Mouse (Mus musculus) bone marrow macrophage, adult 2 months (primary cell): Measurements from ENCODE around the gene Gm17324. TPM values are rescaled to one million over a fixed set of nuclear protein-coding genes. Genes with fewer than 3 reads are reported as not detected.
A peak's percentile ranks its signal among the peaks of the same experiment; 100 is the strongest.

Experiments used
- H3K27ac ChIP-seq: 2 replicates; pipeline ENCODE4 v1.5.1; 2012; ENCODE audit warnings: low read depth, low read length; ENCODE audit not compliant: insufficient read depth
- H3K4me1 ChIP-seq: 2 replicates; pipeline ENCODE4 v1.6.1; 2012; ENCODE audit warnings: low read length; ENCODE audit not compliant: control insufficient read depth, insufficient read depth
- H3K4me3 ChIP-seq: 2 replicates; pipeline ENCODE4 v1.5.1; 2012; ENCODE audit warnings: mild to moderate bottlenecking, low read length, moderate library complexity; ENCODE audit not compliant: insufficient read depth
- CTCF ChIP-seq: IDR thresholded peaks from 2 replicates; pipeline ENCODE4 v1.5.1; 2012; ENCODE audit warnings: low read depth, mild to moderate bottlenecking, low read length, moderate library complexity
- POLR2A ChIP-seq: IDR thresholded peaks from 2 replicates; pipeline ENCODE4 v1.6.1; 2012; ENCODE audit warnings: mild to moderate bottlenecking, low read depth, low read length, borderline replicate concordance
- polyA plus RNA-seq: library from polyadenylated mRNA; stranded (reverse); fragments of >200 nt; gene quantifications from 2 replicates; pipeline ENCODE4 v1.2.4, GENCODE M21; 2012; ENCODE audit not compliant: missing spikeins, insufficient read depth, insufficient read length

Gm17324 gene
- polyA plus RNA-seq, 1 experiment, result not detected

DNA sequence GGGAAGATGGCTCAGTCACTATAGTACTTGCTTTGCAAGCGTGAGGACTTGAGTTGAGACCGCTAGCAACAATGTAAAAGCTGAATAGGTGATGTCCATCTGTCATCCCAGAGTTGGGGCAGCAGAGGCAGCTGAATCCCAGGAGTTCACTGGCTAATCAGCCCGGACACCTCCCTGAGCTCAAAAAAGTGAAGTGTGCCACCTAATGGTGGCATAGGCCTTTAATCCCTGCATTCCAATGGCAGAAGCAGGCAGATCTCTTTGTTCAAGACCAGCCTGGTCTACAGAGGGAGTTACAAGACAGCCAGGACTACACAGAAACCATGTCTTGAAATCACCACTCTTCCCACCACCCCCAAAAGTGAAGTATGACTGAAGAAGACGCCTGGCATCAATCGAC, 16.1 kb downstream of the Gm17324 start:
- Histone ChIP-seq H3K4me1 (peaks cover 16% of the 10 kb centered on the region), H3K27ac (no peak overlapping the region), H3K4me3 (no peak overlapping the region)
- no peak for TF ChIP-seq CTCF
- no peak for TF ChIP-seq POLR2A

DNA sequence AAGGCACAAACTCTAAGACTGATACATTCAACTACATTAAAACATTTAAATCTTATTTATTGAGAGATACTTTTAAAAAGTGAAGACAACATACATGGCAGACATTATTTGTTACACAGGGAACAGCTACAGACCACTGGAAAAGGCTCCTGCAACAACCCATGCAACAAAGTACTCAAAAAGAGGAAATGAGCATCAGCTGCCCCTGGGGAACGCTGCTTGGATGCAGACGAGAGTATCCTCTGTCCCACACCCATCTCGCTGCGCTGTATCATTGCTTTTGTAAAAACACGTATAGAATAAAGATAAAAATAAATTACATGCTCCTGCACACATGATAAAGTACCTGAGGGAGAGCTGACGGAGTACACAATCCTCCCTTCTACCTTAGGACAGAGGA, 18.1 kb downstream of the Gm17324 start:
- no peak overlapping the region for H3K4me3 ChIP-seq
- peaks cover 12% of the 10 kb centered on the region for H3K4me1 ChIP-seq
- H3K27ac ChIP-seq, result no peak overlapping the region
- TF ChIP-seq CTCF (no peak), POLR2A (no peak)

DNA sequence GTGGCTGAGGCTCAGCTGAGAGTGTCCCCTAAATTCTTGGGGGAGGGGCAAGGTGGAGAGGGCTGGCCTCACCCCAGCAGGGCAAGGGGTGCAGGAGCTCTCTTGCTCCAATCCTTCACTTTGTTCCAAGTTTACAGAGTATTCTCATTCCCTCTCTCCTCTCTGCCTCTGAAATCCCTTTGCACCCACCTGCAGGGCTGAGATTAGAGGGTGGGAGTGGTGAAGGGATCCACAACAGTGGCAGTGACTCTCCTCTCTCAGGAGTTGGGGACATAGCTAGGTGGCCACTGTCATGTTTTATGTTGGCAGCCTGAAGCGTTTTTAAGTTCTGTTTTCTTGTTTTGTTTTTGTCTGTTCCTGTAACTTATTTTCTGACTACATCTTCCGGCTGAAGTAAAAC, 19.0 kb downstream of the Gm17324 start:
- H3K4me1 ChIP-seq, result peaks cover 12% of the 10 kb centered on the region
- H3K27ac ChIP-seq, result no peak overlapping the region
- H3K4me3 ChIP-seq, result no peak overlapping the region
- TF ChIP-seq CTCF, result no peak
- no peak for TF ChIP-seq POLR2A

DNA sequence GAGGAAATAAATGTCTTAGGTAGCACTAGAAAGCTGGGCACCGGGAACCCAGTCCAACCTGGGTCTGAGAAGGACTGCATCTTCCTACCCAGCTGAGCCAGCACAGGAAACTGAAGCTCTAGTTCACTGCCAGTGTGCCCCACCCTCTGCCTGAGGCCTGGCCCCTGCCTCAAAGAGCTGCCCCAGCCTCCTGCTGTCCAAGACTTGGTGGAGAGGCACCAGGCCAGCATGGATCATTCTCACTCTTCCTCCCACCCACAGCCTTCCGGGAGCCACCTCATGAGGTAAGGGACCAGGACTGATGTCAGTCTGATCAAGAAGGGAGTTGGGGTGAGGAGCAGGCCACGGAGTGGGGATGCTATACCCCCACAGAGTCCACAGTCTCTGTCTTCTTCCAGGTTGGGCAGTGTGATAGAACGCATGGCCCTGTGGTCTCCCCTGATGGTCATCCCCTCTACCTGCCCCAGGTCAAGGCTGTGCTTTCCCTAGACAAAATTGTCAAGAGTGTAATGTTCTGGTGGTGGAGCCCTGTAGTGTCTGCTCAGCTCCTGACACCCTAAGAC, 19.6 kb downstream of the Gm17324 start:
- H3K4me1 ChIP-seq, result peaks cover 12% of the 10 kb centered on the region
- H3K27ac ChIP-seq, result no peak overlapping the region
- H3K4me3 ChIP-seq, result no peak overlapping the region

DNA sequence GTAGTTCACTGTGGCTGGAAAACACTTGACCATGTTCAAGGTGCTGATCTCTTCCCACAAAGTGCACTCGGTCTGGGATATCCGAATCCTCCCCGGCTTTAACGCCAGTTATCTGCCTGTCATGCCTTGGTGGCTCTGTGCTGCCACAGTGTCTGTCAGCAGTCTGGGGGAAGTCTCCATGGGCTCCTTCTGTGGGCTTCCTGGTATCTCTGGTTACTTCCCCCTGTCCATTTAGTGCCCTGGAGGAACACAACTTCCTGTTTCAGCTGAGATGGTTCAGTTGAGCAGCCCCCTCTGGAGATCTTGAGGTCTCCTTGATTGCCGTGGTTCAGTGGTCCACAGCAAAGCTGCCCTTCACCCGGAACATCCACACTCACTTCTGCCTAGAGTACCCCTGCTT, 20.4 kb downstream of the Gm17324 start:
- Histone ChIP-seq H3K4me3 (no peak overlapping the region), H3K4me1 (peaks cover 12% of the 10 kb centered on the region), H3K27ac (peak overlapping the region; percentile 58)
- TF ChIP-seq POLR2A (no peak; the same call in 1 of the 2 replicates), CTCF (no peak)

More for the DNA sequence above, 19.6 kb downstream of the Gm17324 start:
- TF ChIP-seq CTCF (no peak), POLR2A (no peak)

DNA sequence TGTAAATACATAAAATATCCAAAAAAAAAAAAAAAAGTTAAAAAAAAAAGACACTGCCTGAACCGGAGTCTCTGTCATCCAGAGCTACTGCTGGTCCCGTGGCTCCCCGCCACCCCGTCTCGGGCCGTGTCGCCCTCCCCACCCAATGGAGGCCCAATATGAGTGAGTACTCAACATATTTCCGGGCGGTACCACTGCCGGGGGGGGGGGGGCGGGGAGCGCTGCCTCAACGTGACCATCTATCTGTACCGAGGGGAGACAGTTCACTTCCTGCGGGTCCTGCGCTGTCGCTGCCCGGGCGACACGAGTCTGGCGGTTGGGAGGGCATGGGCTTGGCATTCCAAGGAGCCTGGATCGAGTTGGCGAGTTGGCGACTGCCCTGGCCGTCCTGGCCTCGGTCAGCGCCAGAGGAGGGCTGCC, 21.2 kb downstream of the Gm17324 start:
- no peak overlapping the region for H3K4me3 ChIP-seq
- H3K27ac ChIP-seq, result no peak overlapping the region
- TF ChIP-seq CTCF, result no peak
- no peak for TF ChIP-seq POLR2A
- H3K4me1 ChIP-seq, result peaks cover 12% of the 10 kb centered on the region

DNA sequence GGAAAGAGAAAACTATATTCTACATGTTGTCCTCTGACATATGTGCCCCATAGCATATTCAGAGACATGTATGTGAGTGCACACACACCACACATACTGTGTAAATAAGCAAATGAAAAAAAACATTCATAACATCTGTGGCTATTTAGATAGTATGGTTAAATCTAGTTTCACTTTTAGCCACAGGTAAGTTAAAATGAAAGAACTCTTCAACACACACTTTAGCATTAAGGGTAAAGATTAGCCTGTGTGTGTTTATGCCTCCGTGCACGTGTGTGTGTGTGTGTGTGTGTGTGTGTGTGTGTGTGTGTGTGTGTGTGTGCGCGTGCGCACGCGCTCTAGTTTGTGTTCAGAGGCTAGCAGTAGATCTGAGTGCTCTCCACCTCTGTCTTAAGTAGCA, 47.0 kb downstream of the Gm17324 start:
- Histone ChIP-seq H3K27ac (no peak overlapping the region), H3K4me1 (no peaks in the 10 kb centered on the region), H3K4me3 (no peak overlapping the region)
- TF ChIP-seq CTCF (no peak), POLR2A (no peak)

DNA sequence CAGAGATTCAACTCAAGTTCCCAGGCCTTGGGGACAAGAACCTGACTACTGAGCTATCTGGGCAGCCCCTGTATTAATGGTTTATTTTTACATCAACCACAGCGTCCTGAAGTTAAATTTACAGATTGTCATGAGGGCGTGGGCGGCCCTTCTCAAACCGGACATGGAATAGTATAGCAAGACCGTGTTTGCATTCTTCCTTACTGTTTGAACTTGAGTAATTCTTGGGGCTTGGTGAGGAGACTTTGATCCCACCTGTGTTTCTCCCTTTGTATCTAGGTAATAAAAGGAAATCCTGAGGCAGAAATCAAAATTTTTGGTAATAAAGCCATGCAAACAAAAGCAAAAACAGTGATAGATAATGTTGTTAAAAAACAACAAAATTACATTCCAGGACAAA, 48.0 kb downstream of the Gm17324 start:
- Histone ChIP-seq H3K4me1 (no peaks in the 10 kb centered on the region), H3K27ac (no peak overlapping the region), H3K4me3 (no peak overlapping the region)
- TF ChIP-seq CTCF (no peak), POLR2A (no peak)

Other genes starting within 250 kb of the Gm17324 start
- not detected in 2 replicates for gene Gsta1, start 218.1 kb downstream of the Gm17324 start, polyA plus RNA-seq
- gene Gm3776, start 191.7 kb downstream of the Gm17324 start, polyA plus RNA-seq, result not detected in 2 replicates
- not detected in 2 replicates for gene Gm10639, start 158.9 kb downstream of the Gm17324 start, polyA plus RNA-seq
- not detected in 2 replicates for gene Omt2a, start 134.0 kb downstream of the Gm17324 start, polyA plus RNA-seq
- not detected in 2 replicates for gene Omt2b, start 121.2 kb downstream of the Gm17324 start, polyA plus RNA-seq
- not detected in 2 replicates for gene Gsta2, start 93.0 kb downstream of the Gm17324 start, polyA plus RNA-seq
- not detected in 2 replicates for gene Dppa5a, start 80.6 kb downstream of the Gm17324 start, polyA plus RNA-seq
- not detected in 2 replicates for gene Ooep, start 70.1 kb downstream of the Gm17324 start, polyA plus RNA-seq
- 0.25 TPM in 1 of 2 replicates, not detected in the other for gene Ddx43, start 53.0 kb downstream of the Gm17324 start, polyA plus RNA-seq
- gene Cgas, start 5.5 kb downstream of the Gm17324 start, polyA plus RNA-seq, result 8.0 and 9.9 TPM in 2 replicates
- 15.3 and 20.6 TPM in 2 replicates for gene Mto1, start 578 bp downstream of the Gm17324 start, polyA plus RNA-seq
- 5,836 and 6,850 TPM in 2 replicates for gene Eef1a1, start 40.4 kb upstream of the Gm17324 start, polyA plus RNA-seq
- 44.2 and 46.5 TPM in 2 replicates for gene Slc17a5, start 139.3 kb upstream of the Gm17324 start, polyA plus RNA-seq
- 2.8 and 4.1 TPM in 2 replicates for gene Cd109, start 166.8 kb upstream of the Gm17324 start, polyA plus RNA-seq